Mouse (Mus musculus) layer of hippocampus, postnatal 25 days (tissue): ENCODE data around the gene Slc25a25. TPM values are rescaled to one million over a fixed set of nuclear protein-coding genes. Genes with fewer than 3 reads are reported as not detected.

Experiments
- DNase-seq, 2 experiments: peaks; one replicate each; pipeline ENCODE4 v3.0.0; 2022; ENCODE audit warnings: mixed read lengths in 2 of 2, low spot score in 1 of 2; ENCODE audit errors: extremely low spot score in 1 of 2
- total RNA-seq, 2 experiments: library from RNA; stranded (reverse); gene quantifications; 2 replicates each; pipeline ENCODE4 v1.2.3; 2021

Gene Slc25a25
- total RNA-seq, 2 experiments from 2014 or later: 53.5 to 55.2 TPM

GRCm38 (mm10) chr2:32430701-32431676, 20.3 kb downstream of the Slc25a25 start:
- DNase-seq: peak; percentile 61 to 65

DNA sequence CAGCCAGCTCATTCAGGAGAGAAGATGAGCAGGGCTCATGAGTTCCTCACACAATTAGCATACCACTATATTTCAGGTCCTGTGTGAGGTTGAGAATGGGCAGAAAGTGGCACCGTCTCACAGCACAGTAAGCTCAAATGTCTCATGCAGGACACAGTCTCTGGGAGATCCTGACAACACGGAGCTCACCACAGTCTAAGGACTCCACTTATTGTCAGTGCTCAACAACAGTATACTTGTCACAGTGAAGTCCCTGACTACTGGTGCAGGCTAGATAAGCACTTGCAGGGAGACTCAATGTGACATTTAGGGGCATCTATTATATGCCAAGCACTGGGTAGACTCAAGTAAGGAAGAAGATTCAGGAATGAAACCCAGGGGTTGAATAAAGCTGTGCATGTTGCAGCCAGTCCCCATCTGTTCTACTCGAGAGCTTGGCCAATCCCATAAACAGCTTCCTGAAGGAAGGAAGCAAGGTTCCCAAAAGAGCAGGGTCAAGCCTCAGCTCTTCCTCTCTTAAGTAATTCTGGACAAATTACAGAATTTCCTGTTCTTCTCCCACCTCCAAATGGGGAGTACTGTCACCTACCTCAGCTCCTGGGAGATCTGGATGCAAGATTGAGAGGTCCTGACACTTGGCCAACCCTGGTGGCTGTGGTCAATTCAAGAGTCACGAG, 21.9 kb downstream of the Slc25a25 start:
- no peak for DNase-seq

- DNase-seq: no peak
Observed at GRCm38 (mm10) chr2:32428262-32428722, 23.0 kb downstream of the Slc25a25 start.

DNA sequence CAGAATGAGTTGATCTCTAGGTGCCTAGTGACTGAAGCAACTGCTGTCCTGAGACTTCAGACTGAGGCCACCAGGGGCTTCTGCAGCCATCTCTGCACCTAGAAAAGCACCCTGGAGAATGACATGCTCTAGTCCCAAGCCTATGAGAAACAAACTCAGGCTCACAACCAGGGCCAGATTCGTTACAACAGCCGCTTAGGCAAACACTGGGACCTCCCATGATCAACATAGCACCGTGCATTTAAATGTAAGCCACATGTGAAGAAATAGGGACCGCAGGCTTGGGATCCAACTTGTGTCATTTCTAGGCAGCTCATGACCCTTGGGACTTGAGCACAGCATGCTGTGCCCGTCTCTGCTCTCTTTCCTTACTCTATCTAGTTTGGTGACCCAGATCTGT, 23.5 kb downstream of the Slc25a25 start:
- no peak for DNase-seq

- no peak for DNase-seq
Observed at GRCm38 (mm10) chr2:32426141-32426540, 25.1 kb downstream of the Slc25a25 start.

GRCm38 (mm10) chr2:32425568-32425967, 25.7 kb downstream of the Slc25a25 start:
- no peak for DNase-seq

DNA sequence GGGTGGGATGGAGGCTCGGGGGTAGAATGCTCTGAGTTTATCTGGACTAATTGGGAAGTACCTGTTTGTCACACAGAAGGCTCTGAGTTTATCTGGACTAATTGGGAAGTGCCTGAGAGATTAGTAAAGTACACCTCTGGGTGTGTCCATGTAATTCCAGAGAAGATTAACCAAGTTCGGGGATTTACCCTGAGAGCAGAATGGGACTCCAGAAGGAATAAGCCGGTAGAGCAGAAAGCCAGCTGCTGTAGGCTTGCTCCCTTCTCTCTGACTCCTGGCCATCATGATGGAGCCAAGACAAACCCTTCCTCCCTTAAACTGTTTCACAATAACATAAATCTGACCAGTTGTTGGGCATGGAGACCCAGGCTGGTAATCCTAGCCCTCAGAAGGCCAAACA, 26.4 kb downstream of the Slc25a25 start:
- DNase-seq: no peak

GRCm38 (mm10) chr2:32423481-32424331, 27.5 kb downstream of the Slc25a25 start:
- DNase-seq: no peak

- DNase-seq: no peak
Observed at GRCm38 (mm10) chr2:32421851-32422251, 29.4 kb downstream of the Slc25a25 start.

- no peak for DNase-seq
Observed at GRCm38 (mm10) chr2:32420647-32421046, 30.6 kb downstream of the Slc25a25 start.

GRCm38 (mm10) chr2:32420066-32420608, 31.1 kb downstream of the Slc25a25 start:
- no peak for DNase-seq

DNA sequence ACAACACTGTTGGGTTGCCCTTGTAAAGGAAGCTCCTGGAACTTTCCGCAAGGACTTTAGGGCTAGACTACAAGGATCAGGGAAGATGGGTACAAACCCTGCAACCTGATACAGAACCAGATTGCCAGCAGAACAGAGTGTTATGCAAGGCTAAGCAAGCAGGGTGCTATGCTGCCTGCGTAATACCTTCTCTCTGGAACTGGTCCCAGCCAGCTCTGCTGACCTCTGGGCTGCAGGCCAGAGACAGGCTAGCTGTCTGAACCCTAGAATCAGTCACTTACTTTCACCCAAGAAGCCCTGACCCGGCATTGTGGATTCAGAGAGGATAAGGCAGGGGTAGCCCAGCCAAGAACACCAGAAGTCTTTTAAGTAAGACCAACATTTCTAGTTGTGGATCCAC, 31.9 kb downstream of the Slc25a25 start:
- DNase-seq: no peak

- no peak for DNase-seq
Observed at GRCm38 (mm10) chr2:32418430-32419151, 32.7 kb downstream of the Slc25a25 start.

GRCm38 (mm10) chr2:32417486-32417885, 33.8 kb downstream of the Slc25a25 start:
- DNase-seq: no peak

DNA sequence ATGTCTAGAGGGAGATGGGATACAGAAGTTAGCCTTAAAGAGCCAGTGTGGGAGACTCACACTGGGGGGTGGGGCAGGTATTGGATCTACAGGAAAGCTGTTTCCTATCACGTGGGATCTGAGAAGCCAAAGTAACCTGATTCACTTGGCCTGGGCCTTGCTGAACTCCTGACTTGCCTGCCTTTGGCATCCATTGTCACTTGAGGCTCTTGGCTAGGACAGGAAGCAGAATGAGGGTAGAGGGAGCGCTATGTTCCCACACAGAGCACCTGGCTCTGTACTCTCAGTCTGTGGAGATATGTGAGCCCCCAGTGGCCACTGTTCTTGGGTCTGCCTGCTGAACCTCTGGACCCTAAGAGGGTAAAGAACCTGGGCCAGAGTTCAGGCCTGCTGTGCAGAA, 34.7 kb downstream of the Slc25a25 start:
- no peak for DNase-seq

- DNase-seq: no peak
Observed at GRCm38 (mm10) chr2:32415801-32416200, 35.4 kb downstream of the Slc25a25 start.

DNA sequence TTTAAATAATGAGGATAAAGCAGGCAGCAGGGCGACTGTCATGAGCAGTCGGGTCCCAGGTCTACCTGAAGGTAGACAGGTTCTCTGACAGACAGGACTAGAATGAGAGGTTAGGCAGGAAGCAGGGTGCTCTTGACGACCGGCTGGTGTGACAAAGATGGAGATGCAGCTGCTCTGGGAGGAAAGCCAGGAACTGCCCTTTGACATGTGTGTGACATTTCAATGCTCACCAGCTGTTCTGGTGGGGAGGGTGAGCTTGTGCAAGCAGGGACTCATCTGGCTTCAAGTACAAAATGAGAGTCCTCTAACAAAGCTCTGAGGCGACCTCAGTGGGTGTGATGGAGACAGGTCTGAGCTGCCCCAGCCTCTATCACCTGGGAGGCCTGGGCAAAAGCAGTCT, 37.3 kb downstream of the Slc25a25 start:
- DNase-seq: no peak

DNA sequence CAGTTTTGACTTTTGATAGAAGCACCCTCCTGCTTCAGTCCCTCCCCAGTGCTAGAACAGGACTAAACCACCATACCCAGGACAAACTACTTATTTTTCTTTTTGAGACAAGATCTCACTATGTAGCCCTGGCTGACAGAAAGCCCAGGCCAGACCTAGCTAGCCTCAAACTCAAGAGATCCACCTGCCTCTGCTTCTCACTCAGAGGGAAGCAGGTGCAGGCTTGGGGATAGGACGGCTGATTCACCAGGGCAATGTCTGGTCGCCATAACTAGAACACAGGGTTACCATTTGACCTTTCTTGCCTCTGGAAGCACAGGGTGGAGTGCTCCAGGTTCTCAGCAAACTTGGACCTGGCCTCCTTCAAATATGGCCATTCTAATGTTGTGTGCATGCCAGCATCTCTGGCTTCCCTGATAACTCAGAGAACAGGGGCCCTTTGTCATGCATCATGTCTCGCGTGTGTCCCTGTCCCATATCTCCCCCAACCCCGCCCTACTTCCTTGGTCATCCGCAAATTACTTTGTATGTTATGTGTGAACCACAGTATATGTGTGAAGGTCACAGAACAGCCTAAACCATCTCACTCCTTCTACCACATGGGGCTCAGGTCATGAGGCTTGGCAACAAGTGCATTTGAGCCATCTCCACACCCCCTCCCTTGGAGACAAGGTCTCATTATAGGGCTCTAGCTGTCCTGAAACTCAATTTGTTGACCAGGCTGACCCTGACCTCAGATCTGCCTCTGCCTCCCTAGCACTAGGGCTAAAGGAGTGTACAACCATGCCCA, 38.3 kb downstream of the Slc25a25 start:
- DNase-seq: no peak

DNA sequence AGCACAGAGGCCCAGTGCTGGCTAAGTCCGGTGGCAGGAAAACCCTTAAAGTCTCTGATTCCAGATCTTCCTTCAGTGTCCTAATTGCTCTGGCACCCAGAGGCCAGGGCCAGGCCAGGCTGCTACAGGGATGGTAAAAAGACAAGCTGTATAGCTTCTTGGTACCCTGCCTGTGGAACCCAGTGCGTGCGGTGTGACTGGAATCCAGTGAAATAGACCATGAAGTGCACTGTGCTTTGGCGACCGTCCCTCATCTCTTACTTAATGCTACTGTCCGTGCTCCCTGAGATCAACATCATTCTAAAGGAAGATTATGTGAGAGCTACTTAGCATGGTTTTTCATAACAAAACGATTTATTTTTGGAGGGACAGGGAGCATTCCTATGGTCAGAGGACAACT, 39.8 kb downstream of the Slc25a25 start:
- DNase-seq: no peak
